Mouse (Mus musculus) gastrocnemius, adult 8-10 months (tissue): Measurements from ENCODE around the gene 4931428F04Rik. TPM values are rescaled to one million over a fixed set of nuclear protein-coding genes. Genes with fewer than 3 reads are reported as not detected.
"Not testable (repeated sequence)": the region's sequence is repeated elsewhere in the genome, so short reads cannot be mapped to it uniquely, and the experiment has no call there.

Source experiments
- DNase-seq, 2 experiments: peaks; one replicate each; pipeline ENCODE4 v3.0.0; 2022; ENCODE audit warnings: low spot score in 2 of 2
- total RNA-seq, 4 experiments: library from RNA; stranded (reverse); gene quantifications; 2 replicates each; pipeline ENCODE4 v1.2.4; 2022

The 4931428F04Rik gene
- total RNA-seq, 4 experiments from 2014 or later: 0.27 to 0.65 (median 0.42) TPM

- DNase-seq: no peak
These were observed 18.8 kb upstream of the 4931428F04Rik start for GRCm38 (mm10) chr8:105308428-105308827.

DNA sequence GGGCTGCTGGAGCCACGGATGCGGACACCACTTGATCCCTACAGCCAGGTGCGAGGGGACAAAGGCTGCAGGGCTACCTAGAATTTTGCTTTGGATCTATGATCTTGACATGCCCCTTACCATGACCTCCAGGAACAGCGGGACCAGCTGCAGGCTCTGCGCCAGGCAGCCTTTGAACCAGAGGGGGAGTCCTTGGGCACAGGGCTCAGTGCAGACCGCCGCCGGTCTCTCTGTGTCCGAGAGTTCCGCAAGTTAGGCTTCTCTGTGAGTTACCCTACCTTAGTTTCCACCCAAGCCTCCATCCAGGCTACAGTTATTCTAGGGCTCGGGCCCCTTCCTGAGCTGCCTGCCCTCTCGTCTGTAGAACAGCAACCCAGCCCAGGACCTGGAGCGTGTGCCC is 18.0 kb upstream of the 4931428F04Rik start:
- no peak for DNase-seq

- no peak for DNase-seq
These were observed 16.6 kb upstream of the 4931428F04Rik start for GRCm38 (mm10) chr8:105306146-105306691.

DNA sequence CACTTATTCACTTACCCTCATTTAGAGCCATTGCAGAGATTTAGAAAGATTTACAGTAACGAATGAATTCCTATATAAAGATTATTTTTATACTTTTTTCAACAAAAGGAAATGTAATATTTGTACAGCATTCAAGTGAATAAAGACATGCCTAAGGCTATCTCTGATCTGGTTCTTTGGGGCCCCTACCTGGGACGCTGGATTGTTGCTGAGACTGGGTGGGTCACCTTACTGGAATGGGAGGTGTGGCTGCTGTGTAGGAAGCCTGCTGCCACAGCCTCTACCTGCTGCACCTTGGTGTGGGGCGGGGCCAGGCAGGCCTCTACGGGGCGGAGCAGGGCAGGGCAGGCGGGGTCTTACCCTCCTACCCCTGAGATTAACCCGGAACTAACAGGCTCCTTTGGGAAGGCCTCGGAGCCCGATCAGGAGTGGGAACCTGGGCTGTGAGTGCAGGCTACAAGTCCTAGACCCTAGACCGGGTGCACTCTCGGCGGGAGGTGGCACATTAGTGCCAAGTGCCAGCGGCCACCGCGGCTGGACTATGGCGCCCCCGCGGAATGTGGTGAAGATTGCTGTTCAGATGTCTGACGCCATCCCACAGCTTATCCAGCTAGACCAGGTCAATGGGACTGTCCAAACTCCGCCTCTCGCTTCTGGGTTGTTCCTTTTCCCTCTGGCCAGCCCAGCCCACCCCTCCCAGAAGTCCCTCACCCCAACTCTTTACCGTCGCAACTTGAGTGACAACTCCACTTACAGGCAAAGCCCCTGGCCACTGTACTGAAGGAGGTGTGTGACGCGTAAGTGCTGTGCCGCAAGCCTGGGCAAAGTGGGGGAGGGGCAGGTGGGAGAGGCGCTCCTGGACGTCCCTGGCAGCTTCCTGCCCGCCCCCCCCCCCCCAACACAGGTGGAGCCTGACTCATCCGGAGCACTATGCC is 15.8 kb upstream of the 4931428F04Rik start, which contains the start of gene Elmo3:
Elmo3 (plus strand) TSS at position 391 of the 935 bp plus-strand sequence.
- DNase-seq: no peak

- no peak for DNase-seq
These were observed 14.9 kb upstream of the 4931428F04Rik start for GRCm38 (mm10) chr8:105304325-105305210.

DNA sequence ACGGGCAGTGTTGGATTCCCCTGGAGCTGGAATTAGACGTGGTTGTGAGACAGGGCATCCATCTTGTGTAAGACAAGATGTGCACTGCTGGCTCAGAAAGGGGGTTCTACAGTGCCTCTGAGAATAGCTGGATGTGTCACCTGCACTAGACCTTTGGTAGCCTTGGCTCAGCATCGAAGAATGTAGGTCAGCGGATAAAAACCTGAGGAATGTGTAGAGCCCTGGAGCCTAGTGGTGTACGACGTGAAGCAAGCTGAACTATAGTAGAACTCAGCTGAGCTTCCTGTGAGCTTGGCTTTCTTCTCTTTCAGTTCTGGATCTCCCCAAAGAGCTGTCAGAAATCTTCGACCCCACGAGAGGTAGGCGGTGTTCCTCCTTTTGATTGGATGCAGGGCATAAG is 14.2 kb upstream of the 4931428F04Rik start:
- DNase-seq: no peak

GRCm38 (mm10) chr8:105303396-105303795 is 13.7 kb upstream of the 4931428F04Rik start:
- DNase-seq: no peak

- DNase-seq: no peak
These were observed 10.3 kb upstream of the 4931428F04Rik start for GRCm38 (mm10) chr8:105299962-105300361.

DNA sequence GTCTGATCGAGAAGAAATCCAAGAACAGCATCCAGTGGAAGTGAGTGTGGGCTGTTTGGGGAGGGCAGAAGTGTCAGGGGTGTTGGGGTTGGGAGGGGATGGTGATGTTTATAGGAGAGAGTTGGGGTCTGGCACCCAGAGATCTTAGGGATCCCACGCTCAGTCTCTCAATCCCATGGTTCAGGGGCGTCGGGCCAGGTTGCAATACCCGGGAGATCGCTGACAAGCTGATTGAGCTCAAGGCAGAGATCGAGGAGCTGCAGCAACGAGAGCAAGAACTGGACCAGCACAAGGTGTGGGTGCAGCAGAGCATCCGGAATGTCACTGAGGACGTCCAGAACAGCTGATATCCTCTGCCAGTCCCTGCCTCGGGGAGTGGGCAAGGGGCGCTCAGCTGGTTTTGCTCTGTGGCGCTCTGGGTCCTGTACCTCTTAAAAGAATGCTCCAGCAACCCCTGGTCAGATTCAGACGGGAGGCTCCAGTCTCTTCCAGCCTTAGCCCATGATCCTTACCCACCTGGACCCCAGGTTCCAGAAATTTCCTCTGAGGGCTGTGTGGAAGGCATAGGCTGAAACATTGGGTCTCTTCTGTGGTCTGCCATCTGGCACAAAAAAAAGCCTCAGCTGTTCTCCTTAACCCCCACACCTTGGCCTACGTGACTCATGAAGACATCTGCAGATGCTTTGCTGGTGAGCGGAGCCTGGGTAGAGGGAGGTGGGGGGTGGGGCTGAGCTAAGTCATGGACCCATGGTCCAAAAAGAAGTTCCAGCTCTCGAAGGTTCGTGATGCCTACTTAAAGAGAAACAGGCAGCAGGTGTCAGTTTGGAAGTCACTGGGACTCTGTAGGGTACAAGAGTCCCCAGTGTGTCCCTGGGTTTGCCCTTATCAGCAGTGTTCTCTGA is 8.9 kb upstream of the 4931428F04Rik start:
- DNase-seq: no peak

DNA sequence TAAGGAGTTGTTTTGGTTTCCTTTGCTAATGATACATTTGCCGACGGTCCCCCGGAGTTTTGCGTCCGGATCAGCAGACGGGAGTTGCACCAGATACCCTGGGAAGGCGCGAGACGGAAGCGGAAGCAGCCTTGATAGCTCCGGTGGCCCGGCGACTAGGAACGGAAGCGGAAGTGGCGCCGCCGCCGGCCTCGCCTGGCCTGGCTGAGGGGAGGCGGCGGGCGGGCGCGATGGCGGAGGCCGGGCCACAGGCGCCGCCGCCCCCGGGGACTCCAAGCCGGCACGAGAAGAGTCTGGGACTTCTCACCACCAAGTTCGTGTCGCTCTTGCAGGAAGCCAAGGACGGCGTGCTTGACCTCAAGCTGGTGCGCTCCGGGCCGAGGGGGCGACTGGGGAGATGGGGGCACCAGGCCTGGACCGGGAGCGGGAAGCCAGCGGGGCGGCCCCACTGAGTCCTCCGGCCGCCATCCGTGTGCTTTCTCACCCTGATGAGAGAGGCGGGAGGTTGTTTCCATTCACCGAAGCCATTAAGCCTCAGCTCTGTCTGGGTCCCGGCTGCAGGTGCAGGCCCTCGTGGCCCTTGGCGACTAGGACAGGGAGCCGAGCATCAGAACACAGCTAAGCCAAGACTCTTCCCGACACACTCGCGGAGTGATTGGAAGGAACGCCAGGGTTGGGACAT is 8.0 kb upstream of the 4931428F04Rik start, which contains the start of gene E2f4:
E2f4 (plus strand) TSS at position 153 of the 682 bp plus-strand sequence.
- peak; percentile 82 to 89 for DNase-seq

- no peak for DNase-seq
These were observed 6.4 kb upstream of the 4931428F04Rik start, which contains the start of gene Exoc3l for GRCm38 (mm10) chr8:105295895-105296573. Exoc3l (minus strand) TSS chr8:105296101.

GRCm38 (mm10) chr8:105295256-105295655 is 5.6 kb upstream of the 4931428F04Rik start:
- DNase-seq: no peak

DNA sequence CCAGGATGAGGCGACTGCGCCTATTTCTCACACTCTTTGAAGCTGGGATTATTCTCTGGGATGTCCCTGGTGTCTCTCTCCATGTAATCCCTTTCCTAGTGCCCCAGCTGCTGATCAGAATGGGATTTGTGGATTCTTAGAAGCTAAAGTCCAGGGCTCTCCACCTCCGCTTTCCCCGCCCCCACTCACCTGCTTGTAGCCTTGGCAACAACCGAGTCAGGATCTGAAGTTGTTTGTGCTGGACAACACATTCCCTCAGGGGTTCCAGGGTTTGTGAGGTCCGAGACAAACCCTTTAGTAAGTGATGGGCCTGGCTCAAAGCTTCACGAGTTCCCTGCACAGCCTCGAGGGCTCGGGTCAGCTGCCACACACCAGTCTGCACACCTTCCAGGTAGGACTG is 5.1 kb upstream of the 4931428F04Rik start:
- DNase-seq: no peak

DNA sequence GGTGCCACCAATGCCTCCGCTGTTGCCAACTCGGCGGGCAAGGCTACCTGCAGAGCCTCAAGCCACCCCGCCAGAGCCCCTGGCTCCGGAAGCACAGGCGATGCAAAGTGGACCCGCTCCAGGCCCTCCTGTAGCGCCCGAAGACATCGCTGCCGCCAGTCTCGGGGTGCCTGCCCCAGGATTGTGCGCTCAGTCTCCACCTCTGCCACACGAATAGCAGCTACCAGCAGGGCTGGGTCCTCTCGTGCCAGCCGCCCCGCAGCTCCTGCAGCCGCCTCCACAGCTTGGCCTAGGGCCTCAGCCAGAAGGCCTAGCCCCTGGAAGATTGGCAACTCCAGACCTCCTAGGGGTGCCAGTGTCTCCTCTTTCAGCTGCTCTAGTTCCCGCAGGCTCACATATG is 3.7 kb upstream of the 4931428F04Rik start:
- DNase-seq: no peak

GRCm38 (mm10) chr8:105292471-105292870 is 2.8 kb upstream of the 4931428F04Rik start:
- DNase-seq: no peak

DNA sequence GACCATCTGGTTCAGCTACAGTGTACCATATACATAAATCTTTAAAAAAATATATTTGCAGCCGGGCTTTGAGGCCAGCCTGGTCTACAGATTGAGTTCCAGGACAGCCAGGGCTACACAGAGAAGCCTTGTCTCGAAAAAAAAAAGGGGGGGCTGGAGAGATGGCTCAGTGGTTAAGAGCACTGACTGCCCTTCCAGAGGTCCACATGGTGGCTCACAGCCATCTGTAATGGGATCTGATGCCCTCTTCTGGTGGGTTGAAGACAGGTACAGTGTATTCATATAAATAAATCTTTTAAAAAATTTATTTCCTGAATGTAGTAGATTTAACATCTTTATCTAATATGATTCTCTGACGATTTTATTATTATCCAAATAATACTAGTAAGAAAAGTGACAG is 2.1 kb upstream of the 4931428F04Rik start:
- DNase-seq: not testable (repeated sequence)

GRCm38 (mm10) chr8:105291364-105291763 is 1.7 kb upstream of the 4931428F04Rik start:
- DNase-seq: not testable (repeated sequence)

DNA sequence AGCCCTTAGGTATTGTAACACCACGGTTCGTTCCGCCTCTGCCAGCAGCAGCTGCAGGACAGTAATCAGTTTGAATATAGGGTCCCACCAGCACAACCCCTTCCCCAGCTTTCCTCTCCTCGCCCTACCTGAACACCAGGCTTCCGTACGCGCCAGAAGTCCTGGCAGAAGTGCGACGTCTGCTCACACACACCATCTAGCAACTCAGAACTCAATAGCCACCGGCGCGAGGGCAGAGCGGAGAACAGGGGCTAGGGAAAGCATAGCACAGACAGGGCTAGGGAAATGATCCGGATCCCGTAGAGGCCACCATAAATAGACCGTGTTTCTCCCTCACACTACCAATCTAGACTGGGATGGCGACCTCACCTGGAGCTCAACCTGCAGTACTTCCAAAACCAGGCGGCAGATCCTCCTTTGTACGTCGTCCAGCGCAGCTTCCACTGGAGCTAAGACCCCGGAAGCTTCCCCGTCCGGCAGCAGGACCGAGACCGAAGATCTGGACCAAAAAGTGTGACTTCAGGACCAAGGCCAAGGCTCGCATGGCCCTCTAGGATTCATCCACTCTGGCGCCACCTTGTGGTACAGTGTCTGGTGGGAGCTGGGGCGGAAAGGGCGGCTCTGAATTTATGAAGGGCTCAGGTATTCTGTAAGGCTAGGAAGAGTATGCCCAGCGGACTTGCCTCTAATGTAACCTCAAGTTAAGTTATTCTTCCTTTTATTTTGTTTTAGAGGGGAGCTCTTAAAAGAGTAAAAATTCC is 1.1 kb upstream of the 4931428F04Rik start:
- DNase-seq: peak; percentile 81 to 82
